Mouse (Mus musculus): ENCODE measurements around the gene Cib4.

Cib4 gene

DNA sequence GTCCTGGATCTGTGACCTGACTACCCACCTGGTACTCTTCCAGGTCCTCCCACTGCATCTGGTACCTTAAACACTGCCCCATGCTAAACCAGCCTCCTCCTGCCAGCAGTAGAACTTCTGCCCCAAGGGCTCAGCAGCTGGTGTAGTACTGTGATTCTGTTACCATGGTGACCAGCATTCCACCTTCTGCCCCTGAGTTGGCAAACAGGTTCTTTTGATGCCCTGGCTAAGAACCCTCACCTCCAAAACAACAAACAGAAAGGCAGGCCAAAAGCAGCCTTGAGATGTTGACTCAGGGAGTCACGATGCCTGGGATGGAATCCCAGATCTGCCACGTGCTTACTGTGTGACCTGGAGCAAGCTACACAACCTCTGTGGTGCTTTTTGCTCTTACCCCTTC is at the start of gene Cib4:
Gene Cib4 (minus strand): TSS at position 139 of the 400 bp plus-strand sequence.
- DNase-seq (ENCODE audit: low read depth, low spot score) = no peak

DNA sequence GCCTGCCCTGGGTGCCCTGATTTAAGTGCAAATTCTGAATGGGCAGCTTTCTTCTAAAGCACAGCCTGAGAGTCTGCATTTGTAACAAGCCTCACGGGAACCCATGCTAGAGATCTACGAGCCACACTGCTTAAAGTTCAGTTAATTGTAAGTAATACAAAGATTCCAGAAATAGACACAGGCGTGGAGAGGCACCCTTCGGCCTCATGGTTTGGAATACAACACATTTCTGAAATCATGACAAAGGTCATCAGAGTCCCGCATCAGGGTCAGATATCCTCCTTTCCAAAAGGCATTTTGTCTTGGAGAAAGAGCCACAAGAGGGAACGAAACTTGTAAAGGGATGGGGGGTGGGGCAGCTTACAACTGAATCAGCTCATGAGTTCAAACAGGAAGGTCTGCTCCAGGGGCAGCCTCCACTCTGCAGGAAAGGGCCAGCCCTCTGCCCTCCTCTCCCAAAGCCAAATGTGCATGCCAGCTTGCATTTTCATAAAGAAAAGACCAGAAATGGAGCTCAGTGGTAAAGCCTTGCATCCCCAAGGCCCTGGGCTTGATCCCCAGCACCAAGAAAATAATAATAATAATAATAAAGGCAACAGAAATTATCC is 49.4 kb upstream of the Cib4 start:
- DNase-seq (ENCODE audit: low read depth, low spot score) = no peak

- no peak for DNase-seq (ENCODE audit: low read depth, low spot score)
These were observed 48.3 kb upstream of the Cib4 start for GRCm38 (mm10) chr5:30593811-30594504.

DNA sequence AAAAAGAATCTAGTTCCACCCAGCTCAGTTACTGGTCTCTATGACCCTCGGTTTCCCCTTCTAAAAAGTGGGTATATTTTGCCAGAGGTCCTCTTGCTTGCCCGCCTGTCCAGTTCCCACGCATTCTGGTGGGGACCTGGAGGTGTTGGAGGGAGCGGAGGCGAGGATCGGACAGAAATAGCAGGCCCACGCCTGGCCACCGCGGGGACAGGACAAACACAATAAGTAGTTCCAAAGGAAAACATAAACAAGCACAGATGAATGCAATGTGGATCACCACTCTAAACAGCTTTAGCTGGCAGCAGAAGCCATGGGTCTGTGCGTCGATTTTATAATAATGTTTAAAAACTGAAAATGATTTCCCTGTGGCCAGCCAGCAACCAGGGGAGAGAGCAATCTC is 47.7 kb upstream of the Cib4 start:
- DNase-seq (ENCODE audit: low read depth, low spot score) = no peak

DNA sequence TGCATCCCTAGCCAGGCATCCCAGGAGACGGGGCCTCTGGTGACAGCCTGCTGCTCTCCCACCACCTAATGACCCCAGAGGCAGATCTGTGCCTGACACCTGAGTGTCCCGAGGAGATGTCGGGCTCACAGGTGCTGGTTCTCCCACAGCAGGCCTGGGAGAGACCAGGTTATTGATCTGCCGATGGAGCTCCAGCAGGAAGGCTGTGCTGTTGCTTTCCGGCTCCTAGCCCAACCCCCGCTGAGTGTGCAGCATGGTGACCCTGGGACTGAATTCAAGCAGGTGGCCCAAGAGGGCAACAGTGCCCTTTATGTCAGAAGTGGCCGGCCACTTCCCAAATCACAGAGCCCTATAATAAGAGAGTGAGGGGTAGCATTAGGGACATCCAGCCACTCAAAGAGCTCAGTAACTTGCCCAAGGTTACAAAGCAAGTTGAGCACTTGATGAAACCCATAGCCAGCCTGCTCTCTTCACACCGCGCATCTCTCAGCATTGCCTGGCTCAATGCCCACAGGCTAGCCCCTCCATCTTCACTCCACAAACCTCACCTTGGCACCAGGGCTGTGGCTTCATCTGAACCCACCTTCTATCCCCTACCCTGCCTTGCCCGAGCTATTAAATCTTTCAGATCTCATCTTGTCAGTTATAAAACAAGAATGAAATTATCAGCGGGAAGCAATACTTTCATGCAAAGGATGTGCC is 46.8 kb upstream of the Cib4 start:
- DNase-seq (ENCODE audit: low read depth, low spot score) = no peak

DNA sequence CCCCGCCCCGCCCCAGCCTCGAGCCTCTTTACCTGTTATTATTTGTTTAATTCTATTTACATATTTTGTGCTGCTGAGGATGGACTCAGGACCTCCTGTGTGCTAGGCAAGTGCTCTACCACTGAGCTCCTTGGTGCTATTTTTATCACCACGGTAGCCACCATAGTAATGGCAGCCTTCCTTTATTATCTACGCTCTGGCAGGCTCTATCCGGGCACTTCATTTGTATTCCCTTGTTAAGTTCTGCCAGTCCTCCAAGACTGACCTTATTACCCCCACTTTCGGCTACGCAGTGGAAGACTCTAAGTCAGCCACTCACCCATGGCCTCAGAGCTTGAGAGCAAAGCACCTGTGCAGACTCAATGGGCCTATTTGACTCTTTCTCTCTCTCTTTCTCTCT is 46.1 kb upstream of the Cib4 start:
- DNase-seq (ENCODE audit: low read depth, low spot score) = no peak

DNA sequence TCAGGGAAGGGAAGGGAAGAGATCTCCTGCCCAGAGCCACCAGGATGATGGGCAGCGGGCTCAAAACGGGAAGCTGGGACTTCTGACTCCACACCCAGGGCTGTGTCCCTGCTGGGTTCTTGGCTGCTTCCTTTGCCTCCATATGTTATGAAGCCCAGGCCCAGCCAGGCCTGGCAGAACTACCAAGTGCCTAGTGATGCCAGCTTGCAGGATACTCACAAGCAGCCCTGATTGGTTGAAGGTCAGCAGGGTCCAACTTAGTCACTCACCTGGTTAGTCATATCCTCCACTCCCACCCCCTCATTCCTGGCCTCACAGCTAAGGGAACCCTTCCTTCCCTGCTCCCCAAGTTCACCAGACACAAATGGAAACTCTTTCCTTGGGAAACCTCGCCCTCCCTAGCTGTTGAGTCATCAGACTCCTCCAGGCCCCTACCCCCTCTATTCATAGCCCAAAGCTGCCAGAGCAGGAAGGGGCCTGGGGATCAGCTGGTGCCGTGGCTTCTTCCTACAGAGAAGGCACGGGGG is 45.6 kb upstream of the Cib4 start:
- no peak for DNase-seq (ENCODE audit: low read depth, low spot score)

GRCm38 (mm10) chr5:30590231-30590630 is 44.6 kb upstream of the Cib4 start:
- DNase-seq (ENCODE audit: low read depth, low spot score) = no peak

DNA sequence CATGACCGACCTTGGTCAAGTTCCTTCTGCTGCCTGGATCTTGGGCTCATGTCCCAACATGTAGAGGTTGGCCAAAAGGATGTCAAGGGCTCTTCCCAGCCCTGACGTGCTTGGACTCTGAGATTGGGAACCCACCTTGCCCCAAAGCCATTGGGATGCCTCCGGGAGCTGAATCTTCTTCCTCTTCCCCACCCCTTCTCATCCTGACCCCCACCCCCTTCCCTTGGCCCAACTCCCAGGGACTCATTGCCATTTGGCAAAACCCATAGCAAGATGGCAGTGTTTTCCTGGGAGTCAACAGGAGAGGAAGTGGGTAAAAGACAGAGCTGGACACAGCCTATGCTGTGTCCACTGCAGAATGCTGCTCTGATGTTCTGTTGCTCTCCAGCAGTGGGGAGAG is 43.9 kb upstream of the Cib4 start:
- DNase-seq (ENCODE audit: low read depth, low spot score) = no peak

DNA sequence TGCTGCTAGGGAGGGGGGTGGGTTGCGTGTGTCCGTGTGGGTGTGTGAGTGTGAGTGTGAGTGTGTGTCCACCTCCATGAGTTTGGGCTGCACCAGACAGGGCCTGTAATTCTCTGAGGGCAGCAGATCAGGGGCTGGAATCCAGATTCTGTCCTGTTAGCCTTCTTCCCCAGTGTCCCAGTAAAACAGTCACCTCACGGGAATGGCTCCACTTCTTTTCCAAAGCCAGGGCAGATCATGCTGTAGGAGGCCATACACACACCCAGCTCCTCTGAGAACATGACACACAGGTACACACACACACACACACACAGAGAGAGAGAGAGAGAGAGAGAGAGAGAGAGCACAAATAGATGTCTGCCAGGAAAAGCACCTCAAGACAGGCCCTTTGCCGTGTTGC is 43.4 kb upstream of the Cib4 start:
- DNase-seq (ENCODE audit: low read depth, low spot score) = no peak

DNA sequence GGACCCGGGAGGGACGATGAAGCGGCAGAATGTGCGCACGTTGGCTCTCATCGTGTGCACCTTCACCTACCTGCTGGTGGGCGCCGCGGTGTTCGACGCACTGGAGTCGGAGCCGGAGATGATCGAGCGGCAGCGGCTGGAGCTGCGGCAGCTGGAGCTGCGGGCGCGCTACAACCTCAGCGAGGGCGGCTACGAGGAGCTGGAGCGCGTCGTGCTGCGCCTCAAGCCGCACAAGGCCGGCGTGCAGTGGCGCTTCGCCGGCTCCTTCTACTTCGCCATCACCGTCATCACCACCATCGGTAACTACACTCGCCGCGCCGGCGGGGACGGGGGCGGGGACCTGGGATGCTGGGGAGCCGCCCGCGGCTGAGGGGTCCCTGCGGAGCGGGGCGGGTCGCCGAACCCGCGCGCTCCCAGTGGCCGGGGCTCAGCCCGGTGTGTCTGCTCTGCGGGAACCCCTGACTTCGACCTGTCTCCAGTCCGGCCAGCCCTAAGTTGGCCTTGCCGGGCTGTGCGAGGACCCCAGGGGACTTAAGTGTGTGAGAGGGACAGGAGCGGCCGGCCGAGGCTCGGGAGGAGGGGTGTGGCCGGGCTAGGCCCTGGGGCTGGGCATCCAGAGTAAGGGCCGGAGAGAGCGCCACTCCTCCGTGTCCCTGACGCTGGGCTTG is 42.8 kb upstream of the Cib4 start:
- no peak for DNase-seq (ENCODE audit: low read depth, low spot score)

GRCm38 (mm10) chr5:30587681-30588300 is 42.2 kb upstream of the Cib4 start, which contains the start of gene Kcnk3:
Gene Kcnk3, plus strand, starts transcription at chr5:30588170.
- DNase-seq (ENCODE audit: low read depth, low spot score) = no peak

DNA sequence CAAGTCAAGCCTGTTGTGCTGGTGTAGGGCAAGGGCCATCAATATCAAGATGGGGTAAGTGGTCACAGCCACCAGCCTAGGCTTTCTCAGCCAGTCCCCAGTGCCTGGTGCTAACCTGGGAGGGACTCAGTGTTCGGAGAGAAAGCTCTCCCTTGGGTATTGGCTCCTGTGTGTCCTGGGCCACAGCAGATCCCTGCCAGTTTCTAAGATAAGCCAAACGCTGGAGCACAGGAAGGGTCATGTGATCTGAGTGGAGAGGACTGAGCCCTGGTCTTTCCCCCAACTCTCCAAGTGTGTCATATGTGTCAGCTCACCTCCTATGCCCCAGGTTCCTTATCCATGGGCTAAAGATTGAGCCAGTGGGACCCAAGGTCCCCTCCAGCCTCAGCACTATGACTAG is 41.5 kb upstream of the Cib4 start:
- no peak for DNase-seq (ENCODE audit: low read depth, low spot score)

- DNase-seq (ENCODE audit: low read depth, low spot score) = no peak
These were observed 41.0 kb upstream of the Cib4 start for GRCm38 (mm10) chr5:30586616-30587015.

DNA sequence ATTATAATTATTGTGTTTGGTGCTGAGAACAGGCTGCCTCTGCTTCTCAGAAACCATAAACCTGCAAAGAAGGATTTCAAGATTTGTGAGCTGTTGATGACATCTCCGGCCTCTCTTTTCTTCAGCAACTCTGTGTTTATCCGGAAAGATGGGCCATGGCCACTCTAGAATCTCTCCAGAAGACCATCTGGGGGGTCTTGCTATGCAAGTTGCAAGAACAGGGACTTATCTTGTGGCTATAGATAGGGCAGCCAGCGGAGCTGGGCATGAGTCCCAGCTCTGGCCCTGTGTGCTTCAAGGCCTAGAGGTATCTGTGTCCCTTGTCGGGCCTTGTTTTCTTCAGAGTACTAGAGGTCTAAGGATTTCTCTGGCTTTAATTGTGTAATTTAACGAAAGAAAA is 36.4 kb upstream of the Cib4 start:
- no peak for DNase-seq (ENCODE audit: low read depth, low spot score)

- DNase-seq (ENCODE audit: low read depth, low spot score) = no peak
These were observed 35.1 kb upstream of the Cib4 start for GRCm38 (mm10) chr5:30580725-30581124.

DNA sequence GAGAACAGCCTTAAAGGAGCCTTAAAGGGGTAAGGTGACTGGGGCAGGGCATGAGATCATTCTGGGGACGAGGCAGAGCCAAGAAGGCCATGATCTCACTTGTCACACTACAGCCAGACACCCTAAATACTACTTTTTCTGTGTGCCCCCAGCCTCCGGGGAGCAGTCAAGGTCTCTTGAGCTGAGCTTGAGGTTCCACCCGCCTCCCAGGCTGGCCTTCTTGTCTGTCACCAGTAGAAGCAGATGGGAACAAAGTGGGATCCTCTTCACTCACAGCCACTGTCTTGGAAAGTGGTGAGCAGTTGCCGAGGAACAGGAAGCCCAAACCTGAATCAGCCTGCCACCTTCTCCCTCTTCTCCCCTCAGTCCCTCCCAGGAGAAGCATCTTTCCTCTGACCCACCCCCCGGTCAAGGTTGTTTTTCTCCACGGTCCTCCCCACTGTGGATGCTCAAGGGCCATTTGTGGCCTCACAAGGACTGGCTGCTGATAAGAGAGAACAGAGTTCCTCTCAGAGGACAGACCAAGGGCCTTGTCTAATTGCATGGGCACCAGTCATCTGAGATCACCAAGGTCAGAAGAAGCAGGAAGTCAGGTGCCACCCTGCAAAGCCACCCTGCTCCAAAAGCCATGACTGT is 32.9 kb upstream of the Cib4 start:
- no peak for DNase-seq (ENCODE audit: low read depth, low spot score)

GRCm38 (mm10) chr5:30577654-30578310 is 32.1 kb upstream of the Cib4 start:
- DNase-seq (ENCODE audit: low read depth, low spot score) = no peak

DNA sequence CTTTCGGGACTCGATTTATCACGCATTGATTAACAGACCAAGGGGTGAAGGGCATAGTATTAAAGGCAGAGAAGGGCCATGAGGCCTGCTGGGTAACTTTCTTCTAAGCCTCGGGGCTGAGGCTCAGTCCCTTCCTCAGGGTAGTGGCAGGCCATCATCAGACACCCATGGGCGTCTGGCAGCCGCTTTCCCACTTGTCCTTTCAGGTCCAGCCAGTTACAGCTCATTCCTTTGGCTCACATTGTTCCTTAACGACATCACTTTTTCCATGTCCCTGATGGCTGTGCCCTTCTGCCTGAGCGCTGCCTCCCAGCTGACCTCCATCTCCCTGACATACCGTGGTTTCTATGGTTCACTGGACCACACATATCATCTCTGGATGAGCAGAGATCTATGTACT is 31.6 kb upstream of the Cib4 start:
- DNase-seq (ENCODE audit: low read depth, low spot score) = no peak

DNA sequence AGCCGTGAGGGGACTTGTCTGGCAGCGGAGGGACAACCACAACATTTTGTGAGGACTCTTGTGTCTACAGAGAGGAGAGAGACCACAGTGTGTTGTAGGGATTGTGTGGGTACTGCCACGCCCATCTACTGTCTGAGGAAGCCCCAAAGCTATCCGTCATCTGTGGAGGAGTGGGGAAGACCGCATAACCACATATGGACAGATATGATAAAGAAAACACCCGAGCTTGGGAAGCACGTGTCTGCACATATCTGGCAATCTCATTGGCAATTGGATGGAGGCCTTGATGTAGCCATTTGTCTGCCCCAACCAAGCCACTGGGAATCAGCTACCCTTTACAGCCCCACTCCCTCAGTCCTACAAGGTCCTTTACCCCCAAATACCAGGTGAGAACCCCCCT is 30.6 kb upstream of the Cib4 start:
- DNase-seq (ENCODE audit: low read depth, low spot score) = no peak

- no peak for DNase-seq (ENCODE audit: low read depth, low spot score)
These were observed 28.7 kb upstream of the Cib4 start for GRCm38 (mm10) chr5:30574367-30574766.
